Mouse (Mus musculus) G1E (cell line): Measurements from ENCODE around the gene Hs3st3a1. TPM values are rescaled to one million over a fixed set of nuclear protein-coding genes. Genes with fewer than 3 reads are reported as not detected.

Source experiments
- ATAC-seq: 2 replicates; pipeline ENCODE4 v1.8.0; 2016; ENCODE audit warnings: mild to moderate bottlenecking; ENCODE audit not compliant: insufficient number of reproducible peaks, poor library complexity, low FRiP score, severe bottlenecking; ENCODE audit errors: extremely low read depth
- DNase-seq: peaks from one replicate; pipeline ENCODE4 v3.0.0; 2012; ENCODE audit warnings: low spot score
- H3K27me3 ChIP-seq: 2 replicates; pipeline ENCODE4 v1.6.1; 2012; ENCODE audit warnings: mild to moderate bottlenecking, low read length, inconsistent platforms; ENCODE audit not compliant: insufficient read depth
- H3K36me3 ChIP-seq: replicated peaks from 2 replicates; pipeline ENCODE3; 2012; ENCODE audit warnings: mild to moderate bottlenecking, inconsistent platforms
- H3K4me1 ChIP-seq: 2 replicates; pipeline ENCODE4 v1.6.1; 2012; ENCODE audit warnings: low read depth, low read length, inconsistent platforms, mixed read lengths; ENCODE audit not compliant: insufficient read depth
- H3K4me3 ChIP-seq: 2 replicates; pipeline ENCODE4 v1.5.1; 2012; ENCODE audit warnings: low read depth, mild to moderate bottlenecking, inconsistent platforms, low read length, moderate library complexity, mixed read lengths
- H3K9me3 ChIP-seq: replicated peaks from 2 replicates; pipeline ENCODE4 v1.6.1; 2012; ENCODE audit warnings: inconsistent platforms
- CTCF ChIP-seq: IDR thresholded peaks from 2 replicates; pipeline ENCODE4 v1.5.1; 2012; ENCODE audit warnings: low read depth, low read length, inconsistent platforms, mixed read lengths
- GATA1 ChIP-seq: IDR thresholded peaks from 2 replicates; pipeline ENCODE4 v1.6.1; 2012; ENCODE audit warnings: borderline replicate concordance, low read length, inconsistent platforms, mixed read lengths
- GATA2 ChIP-seq: IDR thresholded peaks from 2 replicates; pipeline ENCODE4 v1.6.1; 2012; ENCODE audit warnings: low read depth, low read length, inconsistent platforms, borderline replicate concordance
- POLR2AphosphoS5 ChIP-seq: IDR thresholded peaks from 2 replicates; pipeline ENCODE4 v1.6.1; 2012; ENCODE audit warnings: low read depth, low read length, inconsistent platforms; ENCODE audit not compliant: insufficient replicate concordance
- TAL1 ChIP-seq: conservative IDR thresholded peaks from 2 replicates; pipeline ENCODE4 v1.6.1; 2012; ENCODE audit warnings: low read depth, low read length, inconsistent platforms, mixed read lengths
- polyA plus RNA-seq: library from polyadenylated mRNA; stranded (reverse); fragments of >175 nt; gene quantifications from 2 replicates; pipeline ENCODE4 v1.2.3, GENCODE M21; 2012
- total RNA-seq, 2 experiments: library from RNA; stranded (forward) in 1 of 2; stranded (reverse) in 1 of 2; fragments of 200-1000 nt in 1 of 2; fragments of >200 nt in 1 of 2; fragmentation: Nextera tagmentation in 1 of 2; gene quantifications; 2 replicates each; pipeline ENCODE4 v1.2.3; 2014 to 2017

Hs3st3a1 gene
- total and polyA plus RNA-seq, 3 experiments: 0.05 TPM; not detected in 2

GRCm38 (mm10) chr11:64442119-64442518, 7.0 kb downstream of the Hs3st3a1 start:
- Histone ChIP-seq H3K27me3 (no peaks in the 10 kb centered on the region), H3K9me3 (no peaks in the 10 kb centered on the region), H3K4me3 (no peak overlapping the region), H3K36me3 (no peaks in the 10 kb centered on the region), H3K4me1 (no peaks in the 10 kb centered on the region)
- TF ChIP-seq CTCF (0 out of 2 replicates have a peak, but pooled peaks have one; percentile 9), TAL1 (no peak)
- no peak for ATAC-seq
- DNase-seq: peak; percentile 12

- H3K4me1 ChIP-seq: no peaks in the 10 kb centered on the region
- H3K27me3 ChIP-seq: no peaks in the 10 kb centered on the region
- no peak for TF ChIP-seq TAL1
- no peak for TF ChIP-seq POLR2AphosphoS5
- no peak for TF ChIP-seq GATA2
- TF ChIP-seq GATA1: no peak
- TF ChIP-seq CTCF: no peak
- ATAC-seq (no peak), DNase-seq (no peak)
- no peak overlapping the region for H3K4me3 ChIP-seq
- H3K9me3 ChIP-seq: no peaks in the 10 kb centered on the region
- H3K36me3 ChIP-seq: no peaks in the 10 kb centered on the region
These were observed 7.6 kb downstream of the Hs3st3a1 start for GRCm38 (mm10) chr11:64442701-64443100.

- no peak for TF ChIP-seq CTCF
- no peak for TF ChIP-seq POLR2AphosphoS5
- TF ChIP-seq GATA1: no peak
- no peak for TF ChIP-seq GATA2
- no peak for TF ChIP-seq TAL1
- no peak for DNase-seq
- no peaks in the 10 kb centered on the region for H3K9me3 ChIP-seq
- no peak overlapping the region for H3K4me3 ChIP-seq
- ATAC-seq: no peak
- no peaks in the 10 kb centered on the region for H3K36me3 ChIP-seq
- no peaks in the 10 kb centered on the region for H3K4me1 ChIP-seq
- 0 out of 2 replicates have a peak, but pooled peaks cover 2% of the 10 kb centered on the region for H3K27me3 ChIP-seq
These were observed 10.1 kb downstream of the Hs3st3a1 start for GRCm38 (mm10) chr11:64445227-64445626.

GRCm38 (mm10) chr11:64448586-64449315, 13.6 kb downstream of the Hs3st3a1 start:
- no peak for DNase-seq
- TF ChIP-seq CTCF: no peak
- no peak for TF ChIP-seq POLR2AphosphoS5
- TF ChIP-seq TAL1: no peak
- TF ChIP-seq GATA2: no peak
- TF ChIP-seq GATA1: no peak
- Histone ChIP-seq H3K9me3 (no peaks in the 10 kb centered on the region), H3K36me3 (no peaks in the 10 kb centered on the region), H3K4me3 (no peak overlapping the region), H3K4me1 (no peaks in the 10 kb centered on the region), H3K27me3 (0 out of 2 replicates have a peak, but pooled peaks cover 2% of the 10 kb centered on the region)
- no peak for ATAC-seq

GRCm38 (mm10) chr11:64461746-64462145, 26.6 kb downstream of the Hs3st3a1 start:
- ATAC-seq: no peak
- H3K27me3 ChIP-seq: no peaks in the 10 kb centered on the region

GRCm38 (mm10) chr11:64468737-64469136, 33.6 kb downstream of the Hs3st3a1 start:
- no peaks in the 10 kb centered on the region for H3K4me1 ChIP-seq
- H3K36me3 ChIP-seq: no peaks in the 10 kb centered on the region
- ATAC-seq (no peak), DNase-seq (no peak)
- TF ChIP-seq GATA1 (no peak), POLR2AphosphoS5 (no peak), GATA2 (no peak), TAL1 (no peak), CTCF (no peak)
- no peak overlapping the region for H3K4me3 ChIP-seq
- no peaks in the 10 kb centered on the region for H3K9me3 ChIP-seq
- H3K27me3 ChIP-seq: no peaks in the 10 kb centered on the region; the same call in 1 of the 2 replicates

More at GRCm38 (mm10) chr11:64461746-64462145, 26.6 kb downstream of the Hs3st3a1 start:
- H3K4me3 ChIP-seq: no peak overlapping the region
- H3K4me1 ChIP-seq: no peaks in the 10 kb centered on the region
- TF ChIP-seq TAL1 (no peak), GATA2 (no peak), POLR2AphosphoS5 (no peak), CTCF (no peak), GATA1 (no peak)
- no peaks in the 10 kb centered on the region for H3K36me3 ChIP-seq
- no peak for DNase-seq
- H3K9me3 ChIP-seq: no peaks in the 10 kb centered on the region

GRCm38 (mm10) chr11:64470689-64471088, 35.6 kb downstream of the Hs3st3a1 start:
- Histone ChIP-seq H3K4me1 (no peaks in the 10 kb centered on the region), H3K36me3 (no peaks in the 10 kb centered on the region), H3K4me3 (no peak overlapping the region), H3K9me3 (no peaks in the 10 kb centered on the region), H3K27me3 (no peaks in the 10 kb centered on the region; the same call in 1 of the 2 replicates)
- TF ChIP-seq CTCF (no peak), TAL1 (no peak), POLR2AphosphoS5 (no peak), GATA1 (no peak), GATA2 (no peak)
- DNase-seq (no peak), ATAC-seq (no peak)
